Mouse (Mus musculus): ENCODE results near the gene Abraxas1. TPM values are rescaled to one million over a fixed set of nuclear protein-coding genes. Genes with fewer than 3 reads are reported as not detected.

Gene Abraxas1
- 10 to 100 TPM; 16.4 to 30.6 (median 28.2) TPM for polyA plus RNA-seq (2017; shearing (Covaris generic))

- peak; percentile 95 for ATAC-seq
Measured at GRCm38 (mm10) chr5:100820483-100821184, at the start of gene Abraxas1. TSS of gene Abraxas1 (minus strand) at chr5:100820965.

GRCm38 (mm10) chr5:100869197-100869895 lies 48.6 kb upstream of the Abraxas1 start:
- no peak for ATAC-seq

GRCm38 (mm10) chr5:100866183-100866582 lies 45.4 kb upstream of the Abraxas1 start:
- no peak for ATAC-seq

- no peak for ATAC-seq
Measured at GRCm38 (mm10) chr5:100864438-100864837, 43.7 kb upstream of the Abraxas1 start.

- ATAC-seq = no peak
Measured at GRCm38 (mm10) chr5:100863091-100863490, 42.3 kb upstream of the Abraxas1 start.

GRCm38 (mm10) chr5:100861811-100862210 lies 41.0 kb upstream of the Abraxas1 start:
- no peak for ATAC-seq

GRCm38 (mm10) chr5:100861140-100861539 lies 40.4 kb upstream of the Abraxas1 start:
- no peak for ATAC-seq

- no peak for ATAC-seq
Measured at GRCm38 (mm10) chr5:100860417-100861053, 39.8 kb upstream of the Abraxas1 start.

- ATAC-seq = no peak
Measured at GRCm38 (mm10) chr5:100856552-100856951, 35.8 kb upstream of the Abraxas1 start.

- ATAC-seq = no peak
Measured at GRCm38 (mm10) chr5:100853963-100854362, 33.2 kb upstream of the Abraxas1 start.

- ATAC-seq = no peak
Measured at GRCm38 (mm10) chr5:100847143-100847542, 26.4 kb upstream of the Abraxas1 start.

- peak; percentile 26 for ATAC-seq
Measured at GRCm38 (mm10) chr5:100846599-100846920, 25.8 kb upstream of the Abraxas1 start.

GRCm38 (mm10) chr5:100845848-100846598 lies 25.3 kb upstream of the Abraxas1 start:
- peak; percentile 78 for ATAC-seq

- ATAC-seq = no peak
Measured at GRCm38 (mm10) chr5:100845485-100845847, 24.7 kb upstream of the Abraxas1 start, which contains the start of gene Gpat3. TSS of gene Gpat3 (plus strand) at chr5:100845713.

GRCm38 (mm10) chr5:100844485-100844884 lies 23.7 kb upstream of the Abraxas1 start:
- no peak for ATAC-seq

GRCm38 (mm10) chr5:100837907-100838306 lies 17.1 kb upstream of the Abraxas1 start:
- no peak for ATAC-seq

GRCm38 (mm10) chr5:100835862-100836538 lies 15.2 kb upstream of the Abraxas1 start:
- ATAC-seq = no peak

GRCm38 (mm10) chr5:100833841-100834240 lies 13.1 kb upstream of the Abraxas1 start:
- no peak for ATAC-seq

- ATAC-seq = no peak
Measured at GRCm38 (mm10) chr5:100832680-100833079, 11.9 kb upstream of the Abraxas1 start.

- ATAC-seq = no peak
Measured at GRCm38 (mm10) chr5:100828701-100829100, 7.9 kb upstream of the Abraxas1 start.

- ATAC-seq = no peak
Measured at GRCm38 (mm10) chr5:100826531-100826930, 5.8 kb upstream of the Abraxas1 start.

- peak; percentile 47 for ATAC-seq
Measured at GRCm38 (mm10) chr5:100825975-100826374, 5.2 kb upstream of the Abraxas1 start.

All from inflammation-experienced regulatory T-cells, adult 6 months (primary cell).